Mouse (Mus musculus) bone marrow, adult 2 months (tissue): ENCODE results near the gene Phgr1.

Source experiments
- CTCF ChIP-seq: fragments of 200-500 bp; IDR thresholded peaks from 2 replicates; pipeline ENCODE4 v1.5.1; 2011; ENCODE audit warnings: low read length, control low read depth; ENCODE audit not compliant: control insufficient read depth, insufficient read depth
- POLR2A ChIP-seq: fragments of 200-500 bp; IDR thresholded peaks from 2 replicates; pipeline ENCODE4 v1.6.1; 2011; ENCODE audit warnings: low read depth, mild to moderate bottlenecking, control low read depth, low read length, borderline replicate concordance; ENCODE audit not compliant: control insufficient read depth

DNA sequence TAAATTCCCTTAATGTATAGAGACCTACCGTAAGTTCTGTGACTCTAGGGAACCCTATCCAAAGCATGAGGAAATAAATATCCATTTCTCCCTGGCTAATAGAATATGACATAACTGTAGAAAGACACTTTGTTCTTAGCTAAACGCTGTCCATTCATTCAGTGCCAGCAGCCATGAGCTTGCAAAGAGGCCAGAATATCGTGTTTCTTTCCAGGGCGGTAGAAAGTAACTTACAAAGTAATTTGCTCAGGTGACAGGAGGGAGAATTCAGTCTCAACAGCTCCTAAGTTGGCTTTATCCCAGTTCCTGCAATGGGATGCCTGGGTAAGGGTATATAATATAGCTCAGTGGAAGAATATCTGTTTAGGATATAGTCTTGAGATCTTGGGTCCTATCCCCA is 51.8 kb downstream of the Phgr1 start:
- TF ChIP-seq CTCF, result no peak
- TF ChIP-seq POLR2A, result no peak
